Mouse (Mus musculus): ENCODE results near the gene Sprr2a1.
"Not testable (repeated sequence)": the region's sequence is repeated elsewhere in the genome, so short reads cannot be mapped to it uniquely, and the experiment has no call there.

GRCm38 (mm10) chr3:92227410-92227809 is 11.8 kb downstream of the Sprr2a1 start:
- TF ChIP-seq POLR2A (IDR thresholded peaks at IDR 0.05; ENCODE audit: low read depth, low read length); CTCF (IDR thresholded peaks at IDR 0.05; ENCODE audit: borderline replicate concordance, insufficient read depth, low read length): not testable (repeated sequence)
